Mouse (Mus musculus) adipocyte (in vitro differentiated cells): ENCODE measurements around the gene Pigw.
"Not testable (repeated sequence)": the region's sequence is repeated elsewhere in the genome, so short reads cannot be mapped to it uniquely, and the experiment has no call there.

ENCODE experiments used
- DNase-seq: peaks from one replicate; pipeline ENCODE4 v3.0.0-alpha.2; 2016; ENCODE audit warnings: low spot score

The Pigw gene

DNA sequence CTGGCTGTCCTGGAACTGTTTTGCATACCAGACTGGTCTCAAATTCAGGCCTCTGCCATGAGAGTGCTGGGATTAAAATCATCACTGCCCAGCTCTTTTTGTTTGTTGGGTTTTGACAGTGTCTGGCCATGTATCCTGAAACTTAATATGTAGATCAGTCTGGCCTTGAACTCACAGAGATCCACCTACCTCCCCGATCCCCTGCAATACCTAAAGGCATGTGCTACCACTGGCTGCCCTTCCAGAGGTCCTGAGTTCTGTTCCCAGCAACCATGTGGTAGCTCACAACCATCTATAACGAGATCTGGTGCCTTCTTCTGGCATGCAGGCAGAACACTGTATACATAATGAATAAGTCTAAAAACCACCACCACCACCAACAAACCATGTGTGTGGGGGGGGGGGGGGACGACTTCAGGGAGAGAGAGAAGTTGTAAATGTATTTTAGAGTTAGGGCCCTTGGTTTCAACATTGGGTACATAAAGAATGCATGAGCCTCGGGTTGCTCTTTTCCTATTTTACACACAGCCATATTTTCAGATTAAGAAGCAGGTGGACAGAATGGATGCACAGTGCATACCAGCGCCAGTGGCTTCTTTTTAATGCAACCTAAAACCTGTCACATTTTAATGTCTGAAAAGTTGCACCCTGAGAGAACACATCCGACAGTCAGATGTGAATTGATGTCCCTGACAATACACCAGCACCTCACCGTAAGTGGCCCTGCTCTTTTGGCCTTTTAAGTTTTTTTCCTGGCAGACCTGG, 896 bp downstream of the Pigw start:
- DNase-seq: no peak

DNA sequence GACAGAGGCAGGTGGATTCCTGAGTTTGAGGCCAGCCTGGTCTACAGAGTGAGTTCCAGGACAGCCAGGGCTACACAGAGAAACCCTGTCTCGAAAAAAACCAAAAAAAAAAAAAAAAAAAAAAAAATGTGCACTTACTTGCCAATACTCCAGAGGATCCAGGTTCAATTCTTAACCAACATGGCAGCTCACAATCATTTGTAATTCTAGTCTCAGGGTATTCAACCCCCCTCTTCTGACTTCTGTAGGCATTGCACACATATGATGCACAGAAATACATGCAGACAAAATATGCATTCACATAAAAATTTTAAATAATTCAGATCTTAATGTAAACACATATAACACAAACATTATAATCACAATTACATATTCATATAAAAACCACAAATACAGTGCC, 4.1 kb downstream of the Pigw start:
- DNase-seq: not testable (repeated sequence)

- no peak for DNase-seq
Observed at GRCm38 (mm10) chr11:84873042-84873833, 6.8 kb downstream of the Pigw start.

- peak; percentile 35 for DNase-seq
Observed at GRCm38 (mm10) chr11:84871548-84872069, 8.5 kb downstream of the Pigw start.

- peak; percentile 81 for DNase-seq
Observed at GRCm38 (mm10) chr11:84871046-84871445, 9.0 kb downstream of the Pigw start.

DNA sequence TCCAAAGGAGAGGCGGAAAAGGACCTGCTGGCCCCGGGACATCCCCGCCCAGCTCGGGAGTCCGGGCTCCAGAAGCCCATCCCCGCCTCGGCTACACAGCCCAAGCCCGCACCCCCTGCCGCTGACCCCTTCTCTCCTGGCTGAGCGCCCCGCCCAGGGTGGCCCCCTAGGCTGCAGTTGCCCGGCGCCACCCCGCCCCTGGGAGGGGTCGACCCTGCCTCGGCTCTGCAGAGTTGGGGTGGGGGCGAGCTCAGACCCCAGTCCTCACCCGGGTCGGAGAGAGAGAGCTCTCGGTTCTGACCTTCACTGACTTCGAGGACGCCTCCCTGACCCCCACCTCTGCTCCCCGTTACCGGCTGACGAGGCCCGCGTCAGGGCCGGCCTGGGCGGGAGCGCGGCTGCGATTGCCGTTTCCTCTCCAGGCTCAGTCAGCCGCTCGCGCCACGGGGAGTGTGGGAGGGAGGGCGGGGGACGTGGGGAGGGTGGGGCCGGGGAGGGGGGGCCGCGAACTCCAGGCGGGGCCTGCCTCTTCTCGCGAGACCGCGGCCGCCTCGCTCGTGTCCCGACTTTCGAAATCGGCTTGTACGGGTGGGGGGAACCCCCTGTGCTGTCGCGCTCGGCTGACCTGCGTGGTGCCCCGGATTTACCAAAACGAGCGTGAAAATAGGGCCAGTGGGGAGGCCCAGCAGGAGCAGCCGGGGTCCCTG, 9.6 kb downstream of the Pigw start, which contains the start of gene Ggnbp2:
Gene Ggnbp2, minus strand, starts transcription at position 481 of the 707 bp plus-strand sequence.
- DNase-seq: peak; percentile 93

- DNase-seq: peak; percentile 94
Observed at GRCm38 (mm10) chr11:84869537-84870232, 10.4 kb downstream of the Pigw start.

DNA sequence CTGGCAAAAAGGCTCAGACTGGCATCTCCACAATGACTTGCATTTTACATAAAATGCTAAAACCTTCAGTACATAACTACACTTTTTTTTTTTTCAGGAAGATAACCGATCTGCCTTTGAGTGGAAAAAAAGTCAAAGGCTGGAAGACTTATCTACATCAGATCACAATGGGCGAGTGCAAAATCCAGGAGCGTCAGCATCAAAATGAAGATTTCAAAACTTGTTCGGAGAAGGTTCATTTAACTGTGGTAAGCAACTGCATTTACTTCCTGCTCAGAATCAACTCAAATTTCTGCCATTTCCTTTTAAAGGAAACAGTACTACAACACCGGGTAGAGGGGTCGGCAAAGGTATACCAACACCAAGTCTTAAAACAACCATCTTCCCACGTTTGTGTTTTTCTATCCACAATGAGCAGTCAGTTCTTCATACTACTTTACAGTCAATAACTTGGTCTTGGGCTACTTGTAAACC, 11.3 kb downstream of the Pigw start:
- no peak for DNase-seq

DNA sequence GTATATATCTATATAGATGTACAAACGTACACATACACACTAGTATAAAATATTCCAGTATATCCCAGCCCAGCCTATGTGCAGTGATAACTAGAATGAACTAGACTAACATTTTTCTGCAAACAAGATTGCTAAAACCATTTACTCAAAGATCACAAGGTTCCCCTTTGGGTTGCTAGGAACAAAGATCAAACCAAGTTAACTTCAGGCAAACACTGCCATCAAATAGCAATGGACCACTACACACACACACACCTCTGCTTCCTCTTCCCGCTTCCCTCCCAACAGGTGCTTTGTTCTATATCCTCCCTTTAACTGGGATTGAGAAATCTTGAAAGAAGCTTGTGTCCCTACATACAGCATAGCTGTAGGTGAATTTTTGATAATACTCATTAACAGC, 12.5 kb downstream of the Pigw start:
- no peak for DNase-seq

DNA sequence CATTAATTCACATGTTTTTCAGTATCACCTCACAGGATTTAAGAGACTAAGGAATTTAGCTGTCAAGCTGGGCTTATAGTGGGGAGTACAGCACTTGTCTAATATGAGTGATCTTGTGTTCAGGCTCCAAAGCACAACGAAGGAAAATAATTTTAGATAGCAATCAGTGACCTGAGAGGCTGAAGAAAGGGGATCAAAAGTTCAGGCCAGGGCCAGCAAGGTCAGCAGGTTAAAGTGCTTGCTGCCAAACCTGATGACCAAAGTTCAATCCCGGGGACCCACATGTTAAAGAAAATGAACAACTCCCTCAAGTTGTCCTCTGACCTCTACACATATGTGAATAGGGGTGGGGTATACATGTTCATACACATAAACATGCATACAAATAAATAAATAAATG, 14.8 kb downstream of the Pigw start:
- DNase-seq: no peak

- no peak for DNase-seq
Observed at GRCm38 (mm10) chr11:84855285-84855684, 24.8 kb downstream of the Pigw start.

DNA sequence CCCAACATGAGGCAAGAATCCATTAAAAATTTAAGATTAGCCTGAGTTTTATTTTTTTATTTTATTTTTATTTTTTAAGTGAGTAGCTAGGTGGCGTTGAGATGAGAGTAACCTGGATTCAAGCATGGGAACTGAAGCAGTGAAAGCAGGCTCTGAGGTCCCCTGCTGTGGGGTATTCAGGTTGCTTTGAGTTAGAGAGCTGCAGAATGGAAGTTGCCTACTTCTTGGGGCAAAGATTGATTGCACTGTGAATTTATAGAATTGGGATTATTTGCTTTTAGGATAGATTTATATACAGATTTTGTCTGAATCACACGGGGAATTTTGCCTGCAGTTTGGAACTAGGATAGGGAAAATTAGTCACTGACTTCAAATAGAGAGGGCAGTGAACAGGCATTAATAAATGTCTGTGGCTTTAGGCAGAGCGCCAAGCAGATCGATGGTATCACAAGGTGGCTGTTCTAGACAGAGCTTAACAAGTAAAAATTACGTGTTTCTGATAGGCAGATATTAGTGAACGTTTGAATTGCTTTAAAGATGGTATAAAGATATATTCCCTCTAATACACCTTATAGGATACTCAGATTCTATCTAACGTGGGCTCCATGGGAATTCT, 32.5 kb downstream of the Pigw start:
- DNase-seq: no peak

DNA sequence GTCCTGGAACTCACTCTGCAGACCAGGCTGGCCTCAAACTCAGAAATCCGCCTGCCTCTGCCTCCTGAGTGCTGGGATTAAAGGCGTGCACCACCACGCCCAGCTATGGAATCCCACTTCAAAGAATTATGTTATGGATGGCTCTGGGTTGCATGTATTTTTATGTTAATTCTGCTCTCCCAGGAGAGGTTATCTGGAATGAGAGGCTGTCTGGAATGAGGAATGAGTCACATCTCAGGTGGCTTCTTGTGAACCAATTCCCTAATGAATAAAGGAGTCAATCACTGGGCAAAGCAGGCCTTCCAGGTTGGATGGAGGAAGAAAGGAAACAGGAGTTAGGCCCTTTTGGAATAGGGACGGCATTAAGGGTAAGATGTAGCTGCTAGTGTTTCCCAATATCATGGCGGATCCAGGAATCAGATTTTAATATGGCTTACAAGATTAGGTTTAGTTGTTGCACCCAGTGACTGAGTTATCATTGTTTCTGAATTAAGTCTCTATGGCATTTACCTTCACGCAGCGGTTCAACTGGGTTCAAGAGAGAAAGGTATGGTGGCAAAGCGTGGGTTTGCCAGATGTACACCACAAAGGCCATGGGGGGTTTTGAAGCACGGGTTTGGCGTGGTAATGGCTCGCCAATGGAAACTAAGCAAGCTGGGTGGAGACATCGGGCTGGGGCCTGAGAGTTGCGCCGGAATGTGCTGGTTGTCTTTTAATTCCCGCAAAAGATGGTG, 33.2 kb downstream of the Pigw start:
- DNase-seq: no peak

- DNase-seq: no peak
Observed at GRCm38 (mm10) chr11:84839330-84839729, 40.8 kb downstream of the Pigw start.

- DNase-seq: not testable (repeated sequence)
Observed at GRCm38 (mm10) chr11:84829495-84829894, 50.6 kb downstream of the Pigw start.

- peak; percentile 87 for DNase-seq
Observed at GRCm38 (mm10) chr11:84828516-84829399, 51.3 kb downstream of the Pigw start, which contains the start of gene Dhrs11. Gene Dhrs11, minus strand, starts transcription at chr11:84828994.

DNA sequence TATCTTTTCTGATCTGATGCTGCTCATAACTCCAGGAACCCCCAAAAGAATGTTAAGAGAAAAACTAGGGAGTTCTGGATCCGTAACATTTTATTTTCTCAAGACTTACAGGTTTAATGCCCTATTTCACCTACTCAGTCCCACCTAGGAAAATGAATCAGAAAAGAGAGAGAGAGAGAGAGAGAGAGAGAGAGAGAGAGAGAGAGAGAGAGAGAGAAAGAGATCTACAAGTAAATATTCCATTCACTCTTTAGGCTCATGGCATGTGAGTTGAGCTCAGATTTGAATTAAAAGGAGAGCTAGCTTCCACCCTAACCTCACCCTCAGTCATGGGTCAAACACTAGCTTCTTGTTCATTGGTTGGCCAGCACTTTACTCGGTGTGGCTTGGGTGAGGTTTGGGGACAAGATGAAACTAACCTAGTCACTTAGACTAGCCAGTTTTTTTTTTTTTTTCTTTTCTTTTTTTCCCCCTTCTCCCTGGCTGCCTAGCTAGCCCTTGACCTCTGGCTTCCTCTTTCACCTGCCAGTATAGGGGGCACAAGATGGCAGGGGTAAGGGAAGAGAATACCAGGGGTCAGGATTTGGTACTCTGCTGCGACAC, 52.1 kb downstream of the Pigw start:
- DNase-seq: peak; percentile 47

GRCm38 (mm10) chr11:84827492-84827891, 52.6 kb downstream of the Pigw start:
- DNase-seq: no peak
